Mouse (Mus musculus) lung, postnatal 0 days (tissue): ENCODE data around the gene Utp6.
"Not testable (repeated sequence)": the region's sequence is repeated elsewhere in the genome, so short reads cannot be mapped to it uniquely, and the experiment has no call there.

ENCODE experiments used
- CTCF ChIP-seq: IDR thresholded peaks from 2 replicates; pipeline ENCODE4 v1.5.1; 2016; ENCODE audit warnings: antibody characterized with exemption, mild to moderate bottlenecking
- EP300 ChIP-seq: IDR thresholded peaks from 2 replicates; pipeline ENCODE4 v1.6.1; 2016; ENCODE audit warnings: antibody characterized with exemption, mild to moderate bottlenecking, control low read depth

GRCm38 (mm10) chr11:79977061-79977460, 14.9 kb upstream of the Utp6 start:
- TF ChIP-seq CTCF, EP300: not testable (repeated sequence)
